Mouse (Mus musculus) liver, postnatal 0 days (tissue): ENCODE results near the gene Pomgnt2. TPM values are rescaled to one million over a fixed set of nuclear protein-coding genes. Genes with fewer than 3 reads are reported as not detected.

Source experiments
- ATAC-seq: fragments of 200-750 bp; cut with Nextera tagmentation; 2 replicates; pipeline ENCODE4 v1.8.0; 2017; ENCODE audit warnings: mild to moderate bottlenecking, moderate library complexity
- DNase-seq: peaks from one replicate; pipeline ENCODE4 v3.0.0-alpha.2; 2016
- H3K27ac ChIP-seq: fragments of 300-500 bp; sonication (generic); 2 replicates; pipeline ENCODE4 v1.5.1; 2014; ENCODE audit warnings: antibody characterized with exemption, moderate library complexity, mild to moderate bottlenecking, low read depth
- H3K27me3 ChIP-seq: fragments of 300-500 bp; sonication (generic); 2 replicates; pipeline ENCODE4 v1.6.1; 2014; ENCODE audit warnings: low read length, control low read depth, mixed read lengths; ENCODE audit not compliant: insufficient read depth
- H3K36me3 ChIP-seq: fragments of 300-500 bp; sonication (generic); replicated peaks from 2 replicates; pipeline ENCODE4 v1.6.1; 2014; ENCODE audit warnings: mild to moderate bottlenecking, control low read depth, low read length, moderate library complexity, mixed read lengths; ENCODE audit not compliant: insufficient read depth
- H3K4me1 ChIP-seq: fragments of 300-500 bp; sonication (generic); 2 replicates; pipeline ENCODE4 v1.6.1; 2014; ENCODE audit warnings: antibody characterized with exemption, mild to moderate bottlenecking, control low read depth; ENCODE audit not compliant: insufficient read depth
- H3K4me2 ChIP-seq: fragments of 300-500 bp; sonication (generic); 2 replicates; pipeline ENCODE4 v1.6.1; 2014; ENCODE audit warnings: low read depth, mild to moderate bottlenecking, low read length, moderate library complexity, mixed read lengths
- H3K4me3 ChIP-seq: fragments of 300-500 bp; sonication (generic); 2 replicates; pipeline ENCODE4 v1.5.1; 2014; ENCODE audit warnings: low read depth, low read length
- H3K9ac ChIP-seq: fragments of 300-500 bp; sonication (generic); replicated peaks from 2 replicates; pipeline ENCODE4 v1.6.1; 2014; ENCODE audit warnings: mild to moderate bottlenecking, moderate library complexity
- H3K9me3 ChIP-seq: fragments of 300-500 bp; sonication (generic); 2 replicates; pipeline ENCODE4 v1.6.1; 2016; ENCODE audit warnings: mild to moderate bottlenecking, control low read depth, low read length, mixed read lengths
- CTCF ChIP-seq: sonication (generic); IDR thresholded peaks from 2 replicates; pipeline ENCODE4 v1.5.1; 2016; ENCODE audit warnings: antibody characterized with exemption, low read depth
- EP300 ChIP-seq: IDR thresholded peaks from 2 replicates; pipeline ENCODE4 v1.6.1; 2016; ENCODE audit warnings: antibody characterized with exemption, low read depth, mild to moderate bottlenecking
- WGBS: fragments of 180-500 bp; shearing (Covaris S2); extraction: QIAGEN DNeasy Blood & Tissue Kit; methylation state at CpG from one replicate; pipeline ENCODE4 v1.1.7; 2014; ENCODE audit not compliant: insufficient replicate concordance; 5-methylcytosine and 5-hydroxymethylcytosine counted together
- polyA plus RNA-seq: library from polyadenylated mRNA; unstranded; fragments of >200 nt; fragmentation: Nextera tagmentation; extraction: Ambion mirVana; gene quantifications from 2 replicates; pipeline ENCODE4 v1.2.1, GENCODE M21; 2015

Gene Pomgnt2
- polyA plus RNA-seq: 3.1 and 3.6 TPM in 2 replicates

DNA sequence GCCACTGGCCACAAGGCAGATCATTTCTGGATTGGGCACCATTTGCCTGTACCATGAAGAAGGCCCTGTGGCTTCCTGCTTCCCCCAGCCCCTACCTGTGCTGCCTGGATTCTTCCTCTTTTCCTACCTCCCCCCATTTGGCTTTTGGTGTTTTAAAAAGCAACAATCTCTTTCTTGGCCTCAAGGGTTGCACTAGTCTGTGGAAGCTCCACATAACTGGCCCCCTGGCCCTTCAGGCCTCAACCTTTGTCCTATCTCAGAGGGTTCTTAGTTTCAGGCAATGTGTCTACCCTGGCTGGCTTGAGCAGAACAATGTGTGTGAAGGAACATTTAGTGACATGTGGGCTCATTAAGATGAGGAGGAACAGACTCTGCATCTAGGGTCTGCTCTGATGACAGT, at the start of gene Pomgnt2:
Gene Pomgnt2 (minus strand): TSS at position 101 of the 400 bp plus-strand sequence.
- Histone ChIP-seq H3K9me3 (no peaks in the 10 kb centered on the region), H3K4me2 (peak within 1 kb of the TSS; percentile 93), H3K4me1 (peaks cover 8% of the 10 kb centered on the region; the same call in 1 of the 2 replicates), H3K36me3 (no peaks in the 10 kb centered on the region), H3K4me3 (peak within 1 kb of the TSS; percentile 65), H3K27ac (no peak within 1 kb of the TSS), H3K9ac (no peak within 1 kb of the TSS), H3K27me3 (no peaks in the 10 kb centered on the region)
- DNase-seq (no peak), ATAC-seq (no peak)
- TF ChIP-seq EP300 (no peak), CTCF (no peak)

DNA sequence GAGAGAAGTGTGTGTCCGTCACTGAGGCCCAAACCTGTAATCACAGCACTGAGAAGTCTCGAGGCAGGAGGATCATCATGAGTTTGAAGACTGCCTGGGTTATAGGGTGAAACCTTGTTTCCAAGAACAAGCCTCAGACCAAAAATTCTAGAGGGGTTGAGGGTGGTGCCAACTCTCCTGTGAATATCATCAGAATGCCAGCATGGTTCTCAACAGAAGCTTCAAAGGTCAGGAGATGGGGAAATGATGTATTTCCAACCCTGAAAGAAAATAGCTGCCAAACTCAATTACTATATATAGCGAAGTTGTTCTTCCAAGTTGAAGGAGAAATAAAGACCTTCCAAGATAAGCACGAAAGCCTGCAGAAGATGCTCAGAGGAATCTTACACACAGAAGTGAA, 42.9 kb upstream of the Pomgnt2 start:
- 68% methylated on average over 4 of the region's 4 CpGs for WGBS
- Histone ChIP-seq H3K9ac (no peak overlapping the region), H3K4me2 (no peak overlapping the region), H3K4me3 (no peak overlapping the region), H3K27me3 (no peaks in the 10 kb centered on the region), H3K27ac (no peak overlapping the region), H3K36me3 (no peaks in the 10 kb centered on the region), H3K4me1 (no peaks in the 10 kb centered on the region), H3K9me3 (no peaks in the 10 kb centered on the region)
- ATAC-seq (no peak), DNase-seq (no peak)
- no peak for TF ChIP-seq CTCF
- TF ChIP-seq EP300: no peak

DNA sequence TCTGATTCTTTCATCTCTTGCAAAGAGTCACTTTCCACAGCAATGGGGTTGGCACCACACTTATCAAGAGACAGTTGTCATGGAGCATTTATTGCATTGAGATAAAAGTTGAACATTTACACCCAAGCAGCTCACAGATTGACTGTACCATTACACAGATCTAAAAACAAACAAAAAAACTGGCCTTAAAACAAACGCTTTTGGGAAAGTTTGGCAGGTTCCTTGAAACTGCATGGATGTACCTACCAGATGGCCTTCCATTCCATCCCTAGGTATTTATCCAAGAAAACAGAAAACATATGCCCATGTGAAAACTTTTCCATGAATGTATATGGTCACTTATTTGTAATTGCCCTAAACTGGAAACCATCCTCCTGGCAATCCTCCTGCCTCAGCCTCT, 41.7 kb upstream of the Pomgnt2 start:
- no peak for TF ChIP-seq EP300
- TF ChIP-seq CTCF: no peak
- ATAC-seq (no peak), DNase-seq (no peak)
- Histone ChIP-seq H3K4me1 (no peaks in the 10 kb centered on the region), H3K36me3 (no peaks in the 10 kb centered on the region), H3K4me2 (no peak overlapping the region), H3K27me3 (no peaks in the 10 kb centered on the region), H3K9ac (no peak overlapping the region), H3K27ac (no peak overlapping the region), H3K4me3 (no peak overlapping the region), H3K9me3 (no peaks in the 10 kb centered on the region)
- 53% methylated on average over 1 of the region's 1 CpGs for WGBS

DNA sequence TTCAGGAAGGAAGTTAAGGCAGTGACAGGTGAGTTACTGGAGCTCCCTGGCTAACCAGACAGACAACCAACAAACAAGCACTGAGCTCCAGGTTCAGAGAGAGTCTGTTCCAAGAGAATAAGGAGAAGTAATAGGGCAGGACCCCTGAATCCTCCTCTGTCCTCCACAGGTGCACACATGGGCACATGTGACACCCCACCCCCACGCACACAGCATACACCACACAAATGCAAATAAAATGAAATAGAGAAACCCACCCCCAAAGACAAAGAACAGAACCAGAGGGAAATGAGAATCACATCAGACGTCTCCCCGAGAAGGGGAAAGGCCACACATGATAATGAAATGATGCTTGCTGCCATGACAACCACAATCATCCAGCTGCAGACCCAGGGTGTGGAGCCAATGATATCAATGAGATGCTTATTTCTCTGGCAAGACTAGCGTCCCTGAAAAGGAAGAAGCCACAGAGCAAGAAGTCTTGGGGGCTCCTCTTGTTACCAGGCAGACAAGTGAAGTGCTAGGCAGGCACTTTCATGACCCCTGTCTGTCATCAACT, 39.7 kb upstream of the Pomgnt2 start:
- no peak for DNase-seq
- no peak for TF ChIP-seq EP300
- TF ChIP-seq CTCF: no peak
- WGBS: 55% methylated on average over 4 of the region's 4 CpGs
- Histone ChIP-seq H3K4me3 (no peak overlapping the region), H3K36me3 (no peaks in the 10 kb centered on the region), H3K4me2 (no peak overlapping the region), H3K4me1 (no peaks in the 10 kb centered on the region), H3K9ac (no peak overlapping the region), H3K27me3 (no peaks in the 10 kb centered on the region), H3K27ac (no peak overlapping the region), H3K9me3 (no peaks in the 10 kb centered on the region)
- no peak for ATAC-seq

DNA sequence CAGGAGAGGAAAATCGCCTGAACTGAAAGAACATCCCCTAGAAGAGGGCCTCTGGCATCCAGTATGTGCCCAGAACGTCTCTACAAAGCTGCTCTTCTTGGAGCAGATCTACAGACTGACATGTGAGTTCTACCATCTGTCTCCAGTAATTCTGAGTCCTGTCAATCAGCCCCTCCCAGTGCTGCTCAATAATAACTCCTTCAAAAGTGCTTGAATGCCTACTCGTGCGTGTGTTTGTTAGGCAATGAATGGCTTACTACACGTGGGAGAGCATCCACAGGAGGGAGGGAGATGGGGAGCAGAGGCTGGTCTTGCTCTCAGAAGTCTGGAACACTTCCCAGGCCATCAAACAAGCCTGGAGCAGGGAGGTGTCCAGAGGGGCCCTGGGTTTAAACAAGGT, 38.9 kb upstream of the Pomgnt2 start:
- 50% methylated on average over 5 of the region's 5 CpGs for WGBS
- TF ChIP-seq CTCF (no peak), EP300 (no peak)
- Histone ChIP-seq H3K4me2 (no peak overlapping the region), H3K9ac (no peak overlapping the region), H3K27me3 (no peaks in the 10 kb centered on the region), H3K4me3 (no peak overlapping the region), H3K4me1 (no peaks in the 10 kb centered on the region), H3K9me3 (no peaks in the 10 kb centered on the region), H3K27ac (no peak overlapping the region), H3K36me3 (no peaks in the 10 kb centered on the region)
- ATAC-seq (no peak), DNase-seq (no peak)

DNA sequence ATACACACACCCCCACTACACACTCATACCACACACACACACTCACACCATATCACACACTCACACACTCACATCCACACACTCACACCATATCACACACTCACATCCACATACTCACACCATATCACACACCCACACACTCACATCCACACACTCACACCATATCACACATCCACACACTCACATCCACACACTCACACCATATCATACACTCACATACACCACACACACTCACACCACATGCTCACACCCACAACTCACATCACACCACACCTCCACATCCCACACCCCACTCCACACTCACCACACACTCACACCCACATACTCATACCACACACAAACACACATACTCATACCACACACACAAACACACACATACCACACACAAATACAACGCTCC, 38.0 kb upstream of the Pomgnt2 start:
- Histone ChIP-seq H3K36me3 (no peaks in the 10 kb centered on the region), H3K4me3 (no peak overlapping the region), H3K9ac (no peak overlapping the region), H3K27ac (no peak overlapping the region), H3K4me1 (no peaks in the 10 kb centered on the region), H3K27me3 (no peaks in the 10 kb centered on the region), H3K9me3 (no peaks in the 10 kb centered on the region), H3K4me2 (no peak overlapping the region)
- no peak for DNase-seq
- whole genome bisulfite sequencing: 100% methylated on average over 1 of the region's 1 CpGs
- no peak for ATAC-seq
- TF ChIP-seq EP300 (no peak), CTCF (no peak)

DNA sequence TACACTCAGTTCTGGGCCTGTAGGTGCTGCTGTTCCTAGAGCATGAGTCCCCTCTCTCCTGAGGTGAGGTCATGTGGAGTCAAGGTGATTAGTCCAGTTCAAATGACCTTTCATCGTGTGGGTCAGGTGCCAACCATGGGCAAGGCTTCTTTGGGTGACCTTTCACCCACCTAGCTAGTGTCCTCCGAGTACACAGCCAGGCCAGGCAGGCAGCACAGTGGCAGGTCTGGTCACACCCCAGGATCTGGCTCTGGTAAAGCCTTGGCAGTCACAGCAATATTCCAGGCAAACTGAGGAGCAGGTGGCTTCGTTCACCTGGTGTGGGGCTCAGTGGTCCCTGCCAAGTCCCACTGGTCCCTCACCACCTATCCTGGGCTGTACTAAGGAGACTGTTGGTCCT, 35.2 kb upstream of the Pomgnt2 start:
- Histone ChIP-seq H3K4me3 (no peak overlapping the region), H3K27me3 (no peaks in the 10 kb centered on the region), H3K9ac (no peak overlapping the region), H3K4me2 (no peak overlapping the region), H3K9me3 (no peaks in the 10 kb centered on the region), H3K36me3 (no peaks in the 10 kb centered on the region), H3K4me1 (0 out of 2 replicates have a peak, but pooled peaks cover 3% of the 10 kb centered on the region), H3K27ac (no peak overlapping the region)
- ATAC-seq (peak; percentile 89), DNase-seq (peak; percentile 59)
- 52% methylated on average over 3 of the region's 3 CpGs for WGBS
- TF ChIP-seq EP300 (no peak), CTCF (peak; percentile 19; the same call in 1 of the 2 replicates)
